Mouse (Mus musculus) thymus, postnatal 36 days (tissue): Measurements from ENCODE around the gene Pkp1.

ENCODE experiments used
- DNase-seq, 2 experiments: peaks; one replicate each; pipeline ENCODE4 v3.0.0; 2022; ENCODE audit warnings: mixed read lengths in 2 of 2

Gene Pkp1

DNA sequence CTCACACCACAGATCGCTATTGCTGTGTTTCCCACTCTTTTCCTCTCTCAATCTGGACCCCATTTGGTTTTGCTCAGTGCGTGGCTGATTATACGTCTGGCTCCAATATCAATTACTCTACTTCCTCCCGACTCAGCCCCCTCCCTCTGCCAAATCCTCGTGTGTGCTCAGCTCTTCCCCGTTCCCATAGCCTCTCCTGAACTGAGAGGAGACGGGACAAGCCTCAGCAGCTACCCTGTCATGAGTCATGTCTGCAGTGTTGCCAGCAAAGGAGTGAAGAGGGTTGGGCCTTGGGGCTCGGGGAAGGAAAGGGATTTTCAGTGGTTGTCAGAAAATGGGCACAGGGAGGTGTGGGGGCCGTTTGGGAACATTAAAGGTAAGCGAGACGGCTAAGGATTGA lies 12.3 kb downstream of the Pkp1 start:
- no peak for DNase-seq

DNA sequence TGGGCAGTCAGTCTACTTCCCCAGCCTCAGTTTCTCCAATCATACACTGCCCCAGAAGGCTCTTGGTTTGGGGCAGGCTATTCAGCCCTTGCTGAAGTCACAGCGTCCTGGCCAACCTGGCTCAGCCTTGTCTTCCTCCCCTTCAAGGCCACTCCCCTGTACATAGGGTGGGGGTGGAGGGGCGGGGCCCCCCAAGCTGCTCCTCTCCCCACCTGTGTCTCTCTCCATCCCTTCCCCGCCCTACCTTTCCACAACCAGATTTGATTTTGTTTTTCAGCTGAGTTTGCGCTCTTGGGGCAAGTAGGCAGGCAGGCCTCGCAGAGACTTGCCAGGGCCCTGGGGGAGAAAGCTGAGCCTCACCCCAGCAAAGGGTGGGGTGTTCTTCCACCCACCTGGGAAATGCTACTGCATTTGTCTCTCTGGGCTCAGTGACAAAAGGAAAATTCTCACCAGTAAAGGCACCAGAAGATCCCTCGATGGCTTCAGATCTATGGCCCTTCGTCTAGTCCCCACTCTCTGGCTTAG lies 19.0 kb downstream of the Pkp1 start:
- no peak for DNase-seq

DNA sequence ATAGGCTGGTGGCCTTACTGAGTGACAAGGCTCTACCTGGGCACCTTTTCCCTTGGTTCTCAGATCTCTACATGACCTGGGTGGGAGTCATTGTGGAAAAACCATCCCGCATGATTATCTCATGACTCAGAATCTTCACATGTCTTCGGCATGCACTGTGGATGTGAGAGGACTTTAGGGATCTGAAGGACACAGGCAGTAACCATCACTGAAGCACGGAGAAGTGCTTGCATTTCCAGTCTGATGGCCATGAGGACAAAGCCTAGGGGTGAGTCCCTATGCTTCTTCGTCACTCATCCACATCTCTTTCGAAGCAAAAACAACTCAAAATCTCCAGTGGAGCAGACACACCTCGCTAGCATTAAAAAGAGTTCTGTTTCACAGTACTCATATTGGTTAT lies 19.7 kb downstream of the Pkp1 start:
- no peak for DNase-seq

DNA sequence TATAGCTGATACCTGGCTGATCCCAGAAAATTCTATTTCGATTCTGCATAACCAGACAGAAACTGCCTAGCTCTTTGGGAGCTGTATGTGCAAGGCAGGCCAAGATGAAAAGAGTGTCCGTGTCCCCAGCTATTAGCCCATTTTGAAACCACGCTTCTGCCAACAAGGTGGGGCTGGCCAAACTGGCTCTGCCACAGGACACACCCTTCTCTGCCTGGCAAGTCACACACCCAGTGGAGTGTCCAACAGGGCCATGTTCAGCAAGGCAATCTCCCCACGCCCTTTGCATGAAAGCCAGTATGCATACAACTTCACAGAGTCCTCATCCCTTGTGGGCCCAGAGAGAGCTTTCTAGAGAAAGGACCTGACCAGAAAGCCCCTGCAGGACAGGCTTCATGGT lies 23.6 kb downstream of the Pkp1 start:
- no peak for DNase-seq

DNA sequence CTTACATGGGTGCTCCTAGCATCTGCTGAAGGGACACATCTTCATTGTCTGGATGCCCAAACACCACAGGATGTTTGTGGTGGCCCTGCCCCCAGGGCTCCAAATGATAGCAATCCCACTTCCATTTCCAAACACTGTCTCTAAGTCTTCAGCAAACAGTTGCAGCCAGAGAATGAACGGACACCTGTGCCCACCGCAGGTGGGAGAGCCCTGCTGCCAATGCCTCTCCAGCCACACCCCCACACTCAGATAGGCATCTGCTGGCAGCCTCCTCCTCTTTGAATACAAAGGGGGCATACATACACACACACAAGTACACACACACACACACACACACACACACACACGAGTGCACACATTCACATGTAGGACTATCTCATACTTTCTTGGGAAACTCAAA lies 25.6 kb downstream of the Pkp1 start:
- DNase-seq: no peak

DNA sequence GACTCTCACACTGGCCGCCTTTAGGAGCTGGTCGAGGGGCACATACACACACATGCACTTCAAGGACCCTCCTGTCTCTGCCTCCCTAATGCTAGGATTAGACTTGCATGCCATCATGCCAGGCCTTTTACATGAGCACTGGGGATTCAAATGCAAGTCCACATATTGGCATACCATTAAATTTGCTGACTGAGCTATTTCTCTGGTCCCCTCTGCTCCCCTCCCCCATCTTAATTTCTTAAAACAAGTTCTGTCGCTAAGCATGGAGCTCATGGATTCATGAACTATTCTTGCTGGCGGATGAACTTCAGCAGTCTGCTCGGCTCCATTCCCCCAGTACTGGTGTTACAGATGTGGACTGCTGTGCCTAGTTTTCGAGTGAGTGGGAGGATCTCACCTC lies 26.2 kb downstream of the Pkp1 start:
- no peak for DNase-seq

DNA sequence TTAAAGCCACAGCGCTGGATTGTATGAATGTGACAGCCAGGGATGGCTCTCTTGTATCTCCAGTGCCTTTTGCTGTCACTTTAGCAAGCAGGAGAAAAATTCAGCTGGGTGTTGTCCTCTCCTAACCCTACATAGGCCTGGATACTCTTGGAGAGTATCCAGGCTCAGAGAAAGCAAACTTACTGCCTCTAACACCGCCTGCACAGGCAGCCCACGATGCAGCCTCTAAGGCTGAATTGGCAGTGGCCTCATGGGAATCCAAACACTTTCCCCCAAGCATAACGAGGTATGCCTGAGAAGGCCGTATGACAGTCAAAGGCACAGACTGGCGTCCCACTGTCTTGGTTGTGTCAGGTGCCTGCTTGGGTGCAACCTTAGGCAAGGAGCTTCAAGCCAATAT lies 26.8 kb downstream of the Pkp1 start:
- DNase-seq: no peak

DNA sequence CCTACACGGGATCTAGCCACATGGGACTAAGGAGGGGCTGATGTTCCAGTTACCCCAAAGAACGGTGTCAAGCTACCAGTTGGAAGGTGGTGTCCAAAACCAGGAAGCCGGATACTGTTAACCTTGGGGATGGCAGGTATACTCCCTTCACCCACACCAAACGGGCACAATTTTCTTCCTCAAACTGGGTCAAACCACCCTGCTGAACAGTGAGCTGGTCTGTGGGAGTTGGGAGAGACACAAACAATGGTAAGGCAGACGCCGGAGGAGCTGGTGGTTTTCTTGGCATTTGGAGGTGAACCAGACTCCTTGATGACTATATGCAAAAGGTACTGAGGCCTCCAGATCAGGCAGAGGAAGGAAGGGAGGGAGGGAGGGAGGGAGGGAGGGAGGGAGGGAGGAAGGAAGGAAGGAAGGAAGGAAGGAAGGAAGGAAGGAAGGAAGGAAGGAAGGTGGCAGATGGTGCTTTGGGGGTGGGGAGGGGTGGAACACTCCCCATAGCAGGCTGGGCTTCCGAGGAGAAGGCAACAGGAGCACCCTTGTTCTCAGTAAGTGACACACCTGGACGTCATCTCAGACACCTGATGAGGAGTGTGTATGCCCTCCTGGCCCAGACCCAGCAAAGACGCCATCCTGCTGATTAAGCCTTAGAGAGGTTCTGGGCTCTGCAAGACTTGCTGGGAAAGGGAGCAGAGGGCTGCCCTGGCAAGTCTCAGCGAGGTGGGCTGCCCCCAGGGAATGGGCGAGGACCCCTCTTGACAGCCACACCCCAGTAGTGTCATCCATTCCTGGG lies 27.4 kb downstream of the Pkp1 start:
- DNase-seq: no peak

DNA sequence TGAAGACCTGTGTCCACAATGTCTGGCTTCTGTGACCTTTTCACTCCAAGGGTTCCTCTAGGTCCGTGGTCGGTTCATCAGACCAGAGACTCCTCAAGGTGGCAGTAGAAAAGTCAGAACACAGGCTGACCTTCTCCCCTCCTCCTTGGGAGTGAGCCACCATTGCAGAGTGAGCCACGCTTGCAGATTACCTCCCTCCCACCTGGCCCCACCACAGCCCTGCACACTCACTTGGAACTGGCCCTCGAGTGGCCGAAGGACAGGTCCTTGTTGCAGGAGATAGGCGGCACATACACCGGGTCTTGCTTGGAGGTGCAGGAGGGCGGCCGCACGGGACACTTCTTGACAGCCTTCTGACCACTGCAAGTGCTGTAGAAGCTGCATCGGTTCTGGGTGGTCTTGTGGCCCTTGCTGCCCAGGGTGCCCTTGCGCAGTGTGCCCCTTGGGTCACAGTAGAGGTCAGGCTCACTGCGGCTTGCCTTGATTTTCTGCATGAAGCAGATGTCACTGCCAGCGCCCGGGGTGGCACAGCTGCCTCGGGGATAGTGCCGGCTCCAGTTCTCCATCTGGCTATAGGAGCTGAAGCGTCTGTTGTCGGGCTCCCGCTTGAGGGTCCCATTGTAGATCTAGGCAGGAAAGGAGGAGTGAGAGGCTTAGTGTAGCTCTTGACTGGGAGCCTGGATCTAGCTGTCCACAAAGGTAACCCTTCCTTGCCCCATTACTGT lies 29.4 kb downstream of the Pkp1 start:
- no peak for DNase-seq

DNA sequence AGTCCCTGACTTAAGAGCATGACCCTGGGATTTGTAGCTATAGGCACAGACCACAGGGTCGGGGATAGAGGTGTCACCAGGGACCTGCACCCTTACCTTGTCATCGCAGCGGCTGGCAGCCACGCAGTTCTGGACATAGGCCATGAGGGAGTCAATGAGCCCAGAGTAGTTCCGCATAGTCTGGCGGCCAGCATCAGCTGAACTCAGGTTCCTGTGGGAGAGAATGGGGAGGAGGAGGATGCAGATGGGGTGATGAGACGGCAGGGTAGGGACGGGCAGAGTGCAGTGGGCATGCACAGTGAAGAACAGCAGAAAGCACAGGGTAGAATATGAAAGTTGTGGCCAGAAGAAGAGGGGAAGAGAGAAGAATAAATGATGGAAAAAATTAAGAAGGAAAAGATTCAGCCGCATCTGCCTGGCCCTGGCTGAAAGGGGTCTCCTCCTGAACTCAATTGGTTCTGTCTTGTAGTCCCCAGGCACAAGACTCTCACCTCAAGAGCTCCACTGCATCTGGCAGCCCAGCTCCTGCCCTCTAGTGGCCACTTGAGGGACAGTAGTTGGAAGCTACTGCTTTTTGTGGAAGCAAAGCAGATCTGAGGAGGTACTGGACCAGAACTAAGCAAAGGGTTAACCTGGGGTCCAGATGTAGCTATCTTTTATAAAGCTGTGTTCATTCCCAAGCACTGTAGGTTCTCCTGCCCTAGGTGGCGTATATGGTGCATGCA lies 36.5 kb downstream of the Pkp1 start:
- peak; percentile 46 to 47 for DNase-seq

DNA sequence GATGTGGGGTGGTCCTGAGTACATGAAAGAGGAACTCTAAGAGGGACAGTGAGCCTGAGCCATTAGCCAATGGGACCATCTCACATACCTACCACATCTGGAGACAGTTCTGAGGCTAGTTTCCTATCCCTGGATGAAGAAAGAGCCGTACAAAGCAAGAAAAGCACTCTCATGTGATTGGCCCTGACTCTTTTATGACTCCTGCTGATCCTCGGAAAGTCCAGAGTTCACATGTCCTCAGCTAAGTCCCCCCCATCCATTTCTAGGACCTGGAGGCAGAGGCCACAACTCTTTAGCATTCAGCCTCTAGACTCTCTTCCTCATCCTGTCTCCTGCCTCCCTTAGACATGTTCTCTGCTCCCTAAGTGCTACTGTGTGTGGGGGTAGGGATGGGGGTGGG lies 41.8 kb downstream of the Pkp1 start:
- DNase-seq: no peak

DNA sequence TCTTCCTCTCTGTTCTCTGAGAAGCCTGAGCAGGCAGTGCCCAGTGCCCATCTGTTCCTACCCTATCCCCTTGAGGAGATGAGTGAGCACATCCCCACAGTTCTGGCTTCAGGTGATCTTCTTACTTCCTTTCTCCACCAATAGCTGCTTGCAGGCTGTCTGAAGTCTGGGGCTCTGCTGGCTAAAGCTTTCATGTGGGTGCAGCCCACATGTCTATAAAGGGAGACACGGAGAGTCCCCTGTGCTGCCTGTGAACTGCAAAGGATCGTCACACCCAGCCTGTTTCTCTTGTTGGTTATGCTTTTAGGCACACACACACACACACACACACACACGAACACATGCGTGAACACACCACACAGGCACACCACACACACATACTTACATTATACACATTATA lies 46.0 kb downstream of the Pkp1 start:
- DNase-seq: no peak

DNA sequence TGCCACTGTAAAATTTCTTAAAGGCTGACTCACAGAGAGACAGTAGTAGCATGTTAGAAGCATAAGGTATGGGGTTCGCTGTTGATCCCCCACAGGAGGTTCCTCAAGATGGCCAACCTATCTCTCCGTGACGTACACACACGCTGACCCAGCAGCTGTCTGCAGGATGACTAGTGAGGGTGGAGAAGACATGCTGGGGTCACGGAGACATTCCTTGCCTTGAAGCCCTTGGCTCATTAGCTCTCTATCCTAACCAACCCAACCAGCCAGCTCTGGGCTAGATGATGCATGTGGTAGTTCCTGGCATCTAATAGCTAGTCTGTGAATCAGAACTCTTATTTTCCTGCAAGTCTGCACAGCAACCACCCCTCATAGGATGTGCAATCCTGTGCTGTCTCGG lies 50.4 kb downstream of the Pkp1 start:
- DNase-seq: no peak

DNA sequence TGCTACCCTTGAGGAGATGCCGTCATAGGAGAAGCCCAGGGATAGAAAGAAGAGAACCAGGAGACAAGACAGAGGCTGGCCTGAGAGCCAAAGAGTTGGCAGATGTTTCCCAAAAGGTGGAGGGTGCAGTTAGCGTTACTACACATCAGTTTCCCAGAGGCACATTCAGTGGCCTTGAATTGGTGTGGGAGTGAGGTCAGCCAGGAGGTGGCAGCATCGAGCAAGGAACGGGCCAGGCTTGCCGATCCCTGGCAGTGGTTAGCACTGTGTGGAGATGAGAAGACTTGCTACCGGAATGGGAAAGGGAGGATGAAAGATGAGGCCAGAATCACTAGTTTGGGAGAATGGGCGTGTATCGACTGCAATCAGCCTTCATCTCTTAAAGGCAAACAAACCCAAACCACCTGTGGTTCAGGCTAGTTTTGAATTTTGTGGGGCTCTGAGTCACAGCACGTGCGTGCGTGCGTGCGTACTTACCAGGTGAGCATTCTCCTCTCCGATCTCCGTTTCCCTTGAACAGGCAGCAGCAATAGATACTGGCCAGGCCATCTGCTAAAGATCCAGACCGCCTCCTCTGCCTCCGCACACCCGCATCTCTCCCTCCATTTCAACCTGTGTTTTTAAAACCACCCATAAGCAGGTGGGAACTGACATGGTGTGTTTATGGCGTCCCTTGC lies 53.4 kb downstream of the Pkp1 start:
- peak; percentile 62 to 73 for DNase-seq

DNA sequence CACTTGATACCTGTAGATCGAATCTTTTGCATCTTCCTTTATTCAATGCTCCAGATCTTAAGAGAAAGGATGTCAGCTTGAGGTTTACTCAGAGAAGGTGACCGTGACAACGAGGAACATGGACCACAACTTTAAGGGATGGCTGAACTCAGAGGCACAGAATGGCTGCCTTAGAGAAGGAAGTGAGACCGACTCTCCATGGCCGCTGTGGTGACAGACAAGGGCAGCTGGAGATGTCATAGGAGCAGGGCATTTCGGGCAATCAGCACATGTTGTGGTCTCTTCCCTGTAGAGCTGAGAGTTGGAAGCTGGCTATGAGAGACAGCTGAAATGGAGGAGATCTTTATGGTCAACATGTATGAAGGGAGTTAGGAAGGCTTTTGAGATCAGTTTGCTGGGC lies 54.2 kb downstream of the Pkp1 start:
- DNase-seq: no peak

DNA sequence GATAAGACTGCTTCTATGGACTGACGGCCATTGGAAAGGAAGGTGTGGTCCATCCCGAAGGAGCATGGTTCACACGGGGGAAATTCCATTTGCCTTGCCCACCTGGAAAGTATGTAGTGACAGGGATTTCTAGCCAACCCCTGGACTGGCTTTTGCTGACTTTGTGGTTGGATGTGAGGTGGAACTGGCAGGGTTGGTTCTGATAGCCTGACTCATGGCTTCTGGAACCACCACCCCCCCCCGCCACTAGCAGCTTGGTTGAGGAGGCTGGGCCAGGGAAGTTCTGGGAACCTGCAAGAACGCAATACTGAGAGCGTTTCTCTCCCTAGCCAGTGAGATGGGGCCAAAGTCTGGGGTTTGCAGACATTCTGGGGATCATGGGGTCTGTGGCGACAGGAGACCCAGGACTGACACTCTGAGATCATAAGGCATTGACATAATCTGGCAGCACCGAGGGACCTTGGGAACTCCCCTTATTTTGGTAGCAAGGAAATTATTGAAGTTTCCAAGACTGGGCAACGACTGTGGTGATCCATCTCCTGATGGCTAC lies 55.1 kb downstream of the Pkp1 start:
- no peak for DNase-seq

DNA sequence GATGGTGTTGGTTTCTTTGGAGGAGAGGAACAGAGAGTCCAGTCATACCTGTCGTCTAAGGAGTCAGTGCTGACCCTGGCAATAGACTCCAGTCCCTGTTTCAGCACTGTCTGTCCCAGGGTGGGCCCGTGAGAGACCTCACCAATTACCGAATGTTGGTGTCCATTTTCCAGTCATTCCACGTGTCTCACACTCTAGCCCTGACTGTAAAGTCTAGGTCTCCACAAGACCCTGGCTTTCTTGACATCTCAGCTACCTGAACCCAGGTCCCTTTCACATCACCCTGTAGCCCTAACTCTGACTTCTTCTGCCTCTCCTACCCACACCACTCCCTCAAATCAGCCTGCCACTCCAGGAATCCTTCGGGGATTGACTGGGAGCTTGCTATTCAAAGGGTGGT lies 56.4 kb downstream of the Pkp1 start:
- DNase-seq: no peak

DNA sequence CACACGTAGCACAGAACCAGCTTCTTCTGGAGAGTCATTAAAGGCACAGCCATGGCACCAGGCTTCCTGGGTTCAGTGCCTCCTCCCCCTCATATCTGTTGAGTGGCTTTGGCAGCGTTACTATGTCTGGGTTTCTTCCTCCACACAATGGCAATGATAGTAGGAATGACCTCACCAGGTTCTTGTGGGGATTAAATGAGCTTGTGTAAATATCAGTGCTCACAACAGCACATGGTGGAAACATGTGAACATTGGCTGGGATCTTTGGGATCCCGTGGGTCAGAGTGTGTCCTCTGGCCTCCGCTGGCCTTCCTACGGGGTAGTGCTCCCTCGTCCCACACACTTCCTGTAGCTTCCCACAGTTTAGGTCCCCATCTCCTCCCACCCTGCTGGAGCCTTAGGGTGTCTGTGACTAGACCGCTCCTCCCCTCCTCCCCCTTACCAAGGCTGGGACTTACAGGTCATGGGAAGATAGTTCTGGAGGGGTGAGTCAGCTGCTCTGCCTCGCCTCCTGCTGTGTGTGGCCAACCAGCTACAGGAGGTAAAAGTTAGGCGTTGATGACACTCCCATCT lies 56.9 kb downstream of the Pkp1 start:
- DNase-seq: no peak

DNA sequence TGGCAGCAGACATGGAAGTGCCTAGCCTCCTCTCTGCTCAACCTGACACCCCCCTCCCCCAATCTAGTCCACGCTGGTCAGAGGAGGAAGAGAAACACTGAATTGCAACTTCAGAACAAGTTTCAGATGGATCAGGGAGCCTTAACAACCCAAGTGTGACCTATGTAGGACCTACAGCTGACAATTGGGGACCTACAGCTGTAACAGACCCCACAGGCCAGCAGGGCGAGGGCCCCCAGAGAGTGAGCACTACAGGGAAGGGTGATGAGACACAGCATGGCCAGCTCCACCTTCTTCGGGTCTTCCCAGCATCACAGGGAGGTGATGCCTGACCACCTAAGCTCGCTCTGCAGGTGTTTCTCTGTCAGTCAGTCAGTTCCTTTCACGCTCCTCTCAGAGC lies 57.9 kb downstream of the Pkp1 start:
- no peak for DNase-seq

DNA sequence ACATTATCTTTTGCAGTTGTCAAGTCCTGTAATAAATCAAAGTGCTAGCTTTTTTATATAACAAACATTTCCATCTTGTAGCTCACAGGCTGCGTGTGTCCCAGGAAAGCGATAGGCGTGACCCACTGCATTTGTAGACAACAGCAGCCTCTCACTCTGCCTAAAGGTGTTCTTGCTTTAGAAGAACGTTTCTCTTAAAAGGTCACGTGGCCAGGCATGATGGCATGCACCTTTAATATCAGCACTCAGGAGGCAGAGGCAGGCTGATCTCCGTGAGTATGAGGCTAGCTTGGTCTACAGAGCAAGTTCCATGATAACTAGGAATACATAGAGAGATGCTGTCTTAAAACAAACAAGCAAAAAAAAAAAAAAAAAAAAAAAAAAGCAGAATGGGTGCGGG lies 60.5 kb downstream of the Pkp1 start:
- no peak for DNase-seq

DNA sequence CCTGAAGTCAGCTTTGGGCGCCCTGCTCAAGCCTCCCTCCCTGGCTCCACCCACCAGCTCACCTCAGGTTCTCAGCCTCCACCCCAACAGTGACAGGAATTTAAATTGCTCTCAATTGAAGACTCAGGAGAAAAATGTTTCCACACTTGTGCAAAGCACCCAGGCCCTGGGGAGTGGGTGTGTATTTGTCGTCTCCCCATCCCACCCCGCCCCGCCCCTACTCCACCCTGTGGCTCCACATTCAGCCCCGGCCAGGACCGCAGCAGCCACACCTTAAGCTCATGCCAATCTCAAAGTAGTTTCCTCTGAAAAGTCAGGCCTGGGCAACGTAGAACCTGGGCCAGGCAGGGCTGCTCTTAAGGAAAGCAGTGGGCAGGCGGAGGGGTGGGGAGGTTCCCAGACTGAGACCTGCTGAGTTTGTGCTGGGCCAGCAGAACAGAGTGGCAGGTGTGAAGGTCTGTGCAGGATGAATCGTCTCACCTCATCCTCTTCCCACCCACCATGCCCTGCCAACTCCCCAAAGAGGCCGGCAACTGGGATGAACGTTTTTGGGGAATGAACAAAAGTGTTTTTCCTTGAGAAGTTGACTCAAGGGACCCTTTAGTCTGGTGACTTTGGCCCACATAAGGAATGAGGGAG lies 61.8 kb downstream of the Pkp1 start:
- DNase-seq: no peak

DNA sequence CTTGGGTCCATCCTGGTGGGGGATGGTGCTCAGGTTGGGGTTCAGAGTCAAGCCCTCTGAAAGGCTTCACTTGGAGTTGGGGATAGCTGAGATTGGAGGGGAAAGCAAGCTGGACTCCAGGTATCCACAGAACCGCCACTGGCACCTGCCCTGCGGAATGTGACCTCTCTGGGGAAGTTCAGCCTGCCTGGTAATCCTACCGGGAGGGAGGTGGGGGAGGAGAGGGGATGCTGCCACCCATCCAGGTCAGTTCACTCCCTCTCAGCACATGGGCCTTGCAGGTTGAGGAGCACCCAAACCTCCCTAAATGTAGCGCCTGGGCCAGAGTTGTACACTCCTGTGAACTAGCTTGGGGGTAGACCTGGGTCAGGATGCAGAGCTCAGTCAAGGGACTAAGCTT lies 62.9 kb downstream of the Pkp1 start:
- DNase-seq: no peak
